Mouse (Mus musculus): Measurements from ENCODE around the gene Zfp493. TPM values are rescaled to one million over a fixed set of nuclear protein-coding genes. Genes with fewer than 3 reads are reported as not detected.
"Not testable (repeated sequence)": the region's sequence is repeated elsewhere in the genome, so short reads cannot be mapped to it uniquely, and the experiment has no call there.

Gene Zfp493
- polyA plus RNA-seq (2012; rRNA removed): 2.8 and 3.3 TPM in 2 replicates

DNA sequence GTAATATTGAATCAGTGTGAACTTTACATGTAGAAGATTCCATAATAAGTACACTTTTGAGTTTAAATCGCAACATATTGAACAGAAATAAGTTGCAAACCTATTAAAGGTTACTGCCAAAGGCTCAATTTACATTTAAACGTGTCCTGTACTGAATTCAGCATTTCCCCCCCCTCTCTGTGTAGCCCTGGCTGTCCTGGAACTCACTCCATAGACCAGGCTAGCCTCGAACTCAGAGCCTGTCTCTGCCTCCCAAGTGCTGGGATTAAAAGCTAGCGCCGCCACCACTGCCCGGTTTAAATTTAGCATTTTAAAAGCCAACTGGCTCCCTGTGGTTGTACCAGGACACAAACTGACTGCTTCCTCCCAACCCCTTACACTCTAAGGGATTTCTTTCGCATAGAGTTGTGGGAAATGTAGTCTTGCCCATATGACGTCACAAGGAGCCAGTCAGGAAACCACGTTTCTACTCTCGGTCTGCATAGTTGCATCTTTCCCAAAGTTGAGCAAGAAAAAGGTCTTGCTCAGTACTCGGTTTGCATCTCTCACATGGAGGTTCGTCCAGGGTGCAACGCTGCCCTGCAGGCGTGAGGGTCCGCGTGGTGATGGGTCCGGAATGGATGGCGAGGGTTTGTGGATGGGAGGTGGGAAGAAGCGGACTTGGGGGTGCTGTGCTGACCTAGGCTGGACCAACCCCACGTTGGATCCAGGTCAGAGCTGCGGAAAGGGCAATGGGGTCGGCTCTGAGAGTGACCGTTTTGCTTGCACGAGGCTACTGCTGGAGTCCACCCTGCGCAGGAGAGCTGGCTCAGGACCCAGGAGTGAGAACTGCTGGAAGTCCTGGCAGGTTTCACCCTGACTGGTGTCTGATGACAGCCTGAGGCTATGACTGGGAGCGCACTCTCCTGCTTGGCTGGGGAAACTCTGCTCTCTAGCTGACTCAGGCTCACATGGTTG is at the start of gene Zfp493:
Zfp493 (plus strand) TSS at position 429 of the 957 bp plus-strand sequence.
- peak; percentile 52; the same call in 1 of the 2 replicates for TF ChIP-seq POLR2A (IDR thresholded peaks at IDR 0.05; ENCODE audit: borderline replicate concordance, insufficient read depth, low read length)
- TF ChIP-seq CTCF (IDR thresholded peaks at IDR 0.05; ENCODE audit: borderline replicate concordance, insufficient read depth, low read depth, low read length): no peak
- no peaks in the 10 kb centered on the region for H3K4me1 ChIP-seq (ENCODE audit: control insufficient read depth, insufficient read depth, low read length)
- no peak within 1 kb of the TSS for H3K27ac ChIP-seq (ENCODE audit: insufficient read depth, low read length)
- peak; percentile 74 to 85 for DNase-seq
- 6% methylated on average over 26 of the region's 26 CpGs for WGBS
- H3K4me3 ChIP-seq (replicated peaks; ENCODE audit: insufficient read depth, low read depth, low read length): peak within 1 kb of the TSS; percentile 73
- H3K27me3 ChIP-seq (ENCODE audit: control insufficient read depth, insufficient read depth, low read length): no peaks in the 10 kb centered on the region

DNA sequence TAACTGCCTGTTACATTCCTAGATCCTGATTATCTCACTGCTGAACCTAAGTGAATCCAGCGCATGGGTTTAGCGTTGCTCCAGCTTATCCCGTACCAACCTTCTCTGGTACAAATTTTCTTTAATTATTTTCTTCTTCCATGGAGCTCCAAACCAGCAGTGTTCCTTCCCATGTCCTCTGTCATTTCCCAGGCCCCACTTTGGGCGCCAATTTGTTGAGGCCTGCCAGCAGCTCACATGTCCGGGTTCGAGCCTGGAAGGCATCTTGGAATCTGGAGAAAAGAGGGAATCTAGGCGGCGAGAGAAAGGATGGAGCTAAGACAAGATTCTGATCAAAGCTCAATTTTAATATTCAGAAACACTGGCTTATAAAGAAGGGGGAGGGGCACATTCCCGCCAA is 45.1 kb upstream of the Zfp493 start:
- H3K4me3 ChIP-seq (replicated peaks; ENCODE audit: insufficient read depth, low read depth, low read length); DNase-seq; H3K4me1 ChIP-seq (ENCODE audit: control insufficient read depth, insufficient read depth, low read length); H3K27ac ChIP-seq (ENCODE audit: insufficient read depth, low read length); H3K27me3 ChIP-seq (ENCODE audit: control insufficient read depth, insufficient read depth, low read length): not testable (repeated sequence)
- WGBS: 95% methylated on average over 9 of the region's 9 CpGs

GRCm38 (mm10) chr13:67742941-67743340 is 36.6 kb upstream of the Zfp493 start:
- Histone ChIP-seq H3K4me1 (ENCODE audit: control insufficient read depth, insufficient read depth, low read length) (no peaks in the 10 kb centered on the region), H3K27ac (ENCODE audit: insufficient read depth, low read length) (no peak overlapping the region), H3K27me3 (ENCODE audit: control insufficient read depth, insufficient read depth, low read length) (no peaks in the 10 kb centered on the region), H3K4me3 (replicated peaks; ENCODE audit: insufficient read depth, low read depth, low read length) (no peak overlapping the region)
- no peak for DNase-seq
- TF ChIP-seq CTCF (IDR thresholded peaks at IDR 0.05; ENCODE audit: borderline replicate concordance, insufficient read depth, low read depth, low read length) (no peak), POLR2A (IDR thresholded peaks at IDR 0.05; ENCODE audit: borderline replicate concordance, insufficient read depth, low read length) (no peak)
- WGBS: 94% methylated on average over 3 of the region's 3 CpGs

DNA sequence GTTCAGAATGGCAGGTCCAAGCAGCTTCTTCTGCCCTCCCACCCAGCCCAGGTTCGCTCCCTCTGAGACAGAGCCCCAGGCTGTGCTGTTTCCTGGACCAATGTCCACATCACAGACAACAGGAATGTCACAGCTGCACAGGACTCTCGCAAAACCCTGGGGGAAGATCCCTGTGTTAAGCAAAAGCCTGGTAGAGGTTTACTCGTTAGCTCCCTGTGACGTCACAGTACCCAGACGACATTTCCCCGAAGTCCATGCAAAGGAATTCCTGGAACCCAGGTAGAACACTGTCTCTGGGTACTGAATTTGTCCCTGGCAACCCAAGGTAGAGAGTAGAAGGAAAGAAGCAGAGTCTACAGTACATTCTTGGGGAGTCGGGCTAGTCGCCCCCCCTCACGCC is 35.6 kb upstream of the Zfp493 start:
- TF ChIP-seq CTCF (IDR thresholded peaks at IDR 0.05; ENCODE audit: borderline replicate concordance, insufficient read depth, low read depth, low read length) (no peak), POLR2A (IDR thresholded peaks at IDR 0.05; ENCODE audit: borderline replicate concordance, insufficient read depth, low read length) (no peak)

GRCm38 (mm10) chr13:67754333-67755306 is 24.9 kb upstream of the Zfp493 start, which contains the start of gene Zfp85:
Gene Zfp85 (minus strand): TSS chr13:67755228.
- H3K4me1 ChIP-seq (ENCODE audit: control insufficient read depth, insufficient read depth, low read length): no peaks in the 10 kb centered on the region
- no peak within 1 kb of the TSS; the same call in 1 of the 2 replicates for H3K27ac ChIP-seq (ENCODE audit: insufficient read depth, low read length)
- 6% methylated on average over 24 of the region's 24 CpGs for WGBS
- no peak; the same call in 1 of the 2 replicates for TF ChIP-seq POLR2A (IDR thresholded peaks at IDR 0.05; ENCODE audit: borderline replicate concordance, insufficient read depth, low read length)
- TF ChIP-seq CTCF (IDR thresholded peaks at IDR 0.05; ENCODE audit: borderline replicate concordance, insufficient read depth, low read depth, low read length): no peak
- peak within 1 kb of the TSS; percentile 96 for H3K4me3 ChIP-seq (replicated peaks; ENCODE audit: insufficient read depth, low read depth, low read length)
- no peaks in the 10 kb centered on the region for H3K27me3 ChIP-seq (ENCODE audit: control insufficient read depth, insufficient read depth, low read length)
- DNase-seq: peak; percentile 71 to 72

More for the DNA sequence above, 35.6 kb upstream of the Zfp493 start:
- DNase-seq: no peak
- no peaks in the 10 kb centered on the region for H3K4me1 ChIP-seq (ENCODE audit: control insufficient read depth, insufficient read depth, low read length)
- H3K4me3 ChIP-seq (replicated peaks; ENCODE audit: insufficient read depth, low read depth, low read length): no peak overlapping the region
- no peaks in the 10 kb centered on the region for H3K27me3 ChIP-seq (ENCODE audit: control insufficient read depth, insufficient read depth, low read length)
- H3K27ac ChIP-seq (ENCODE audit: insufficient read depth, low read length): no peak overlapping the region
- 95% methylated on average over 9 of the region's 9 CpGs for WGBS

GRCm38 (mm10) chr13:67755761-67756160 is 23.7 kb upstream of the Zfp493 start:
- no peaks in the 10 kb centered on the region for H3K4me1 ChIP-seq (ENCODE audit: control insufficient read depth, insufficient read depth, low read length)
- no peak for TF ChIP-seq POLR2A (IDR thresholded peaks at IDR 0.05; ENCODE audit: borderline replicate concordance, insufficient read depth, low read length)
- TF ChIP-seq CTCF (IDR thresholded peaks at IDR 0.05; ENCODE audit: borderline replicate concordance, insufficient read depth, low read depth, low read length): no peak
- 57% methylated on average over 6 of the region's 6 CpGs for WGBS
- no peak for DNase-seq
- H3K27me3 ChIP-seq (ENCODE audit: control insufficient read depth, insufficient read depth, low read length): no peaks in the 10 kb centered on the region
- no peak overlapping the region for H3K27ac ChIP-seq (ENCODE audit: insufficient read depth, low read length)
- H3K4me3 ChIP-seq (replicated peaks; ENCODE audit: insufficient read depth, low read depth, low read length): no peak overlapping the region

DNA sequence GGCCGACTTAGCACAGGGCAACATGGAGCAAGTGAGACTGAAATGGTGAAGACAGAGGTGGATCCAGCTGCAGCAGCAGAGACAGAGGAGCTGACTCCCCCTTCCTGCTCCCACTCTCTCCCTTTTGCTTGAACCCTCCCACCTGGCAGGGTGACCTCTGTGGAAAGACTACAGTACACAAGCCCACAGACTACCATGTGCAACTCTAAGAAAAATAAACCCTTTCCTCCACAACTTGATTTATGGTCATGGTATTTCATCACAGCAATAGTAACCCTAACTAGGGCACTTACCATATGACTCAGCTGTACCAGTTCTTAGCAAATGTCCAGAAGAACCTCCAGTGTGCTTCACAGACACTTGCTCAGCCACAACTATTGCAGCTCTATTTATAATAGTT is 19.5 kb upstream of the Zfp493 start:
- Histone ChIP-seq H3K27me3 (ENCODE audit: control insufficient read depth, insufficient read depth, low read length) (no peaks in the 10 kb centered on the region), H3K27ac (ENCODE audit: insufficient read depth, low read length) (no peak overlapping the region), H3K4me3 (replicated peaks; ENCODE audit: insufficient read depth, low read depth, low read length) (no peak overlapping the region), H3K4me1 (ENCODE audit: control insufficient read depth, insufficient read depth, low read length) (no peaks in the 10 kb centered on the region)
- DNase-seq: no peak
- TF ChIP-seq POLR2A (IDR thresholded peaks at IDR 0.05; ENCODE audit: borderline replicate concordance, insufficient read depth, low read length) (no peak), CTCF (IDR thresholded peaks at IDR 0.05; ENCODE audit: borderline replicate concordance, insufficient read depth, low read depth, low read length) (no peak)
- 77% methylated on average over 1 of the region's 1 CpGs for WGBS
